Mouse (Mus musculus): ENCODE data around the gene Ctu2.

Ctu2 gene

GRCm38 (mm10) chr8:122475580-122476320 lies at the start of gene Ctu2, which contains the start of gene Rnf166:
Ctu2 (plus strand) TSS chr8:122476143.
Rnf166 (minus strand) TSS chr8:122476064.
- peak; percentile 97 for DNase-seq (ENCODE audit: low read depth)

- no peak for DNase-seq (ENCODE audit: low read depth)
Observed at GRCm38 (mm10) chr8:122426145-122426544, 49.8 kb upstream of the Ctu2 start.

- no peak for DNase-seq (ENCODE audit: low read depth)
Observed at GRCm38 (mm10) chr8:122427607-122428006, 48.3 kb upstream of the Ctu2 start.

- no peak for DNase-seq (ENCODE audit: low read depth)
Observed at GRCm38 (mm10) chr8:122428163-122428562, 47.8 kb upstream of the Ctu2 start.

GRCm38 (mm10) chr8:122430058-122430636 lies 45.8 kb upstream of the Ctu2 start:
- no peak for DNase-seq (ENCODE audit: low read depth)

GRCm38 (mm10) chr8:122430646-122431045 lies 45.3 kb upstream of the Ctu2 start:
- DNase-seq (ENCODE audit: low read depth) = no peak

GRCm38 (mm10) chr8:122431694-122432442 lies 44.1 kb upstream of the Ctu2 start:
- DNase-seq (ENCODE audit: low read depth) = peak; percentile 36

GRCm38 (mm10) chr8:122432443-122433268 lies 43.3 kb upstream of the Ctu2 start, which contains the start of gene Cyba:
Cyba (minus strand) TSS chr8:122432930.
- DNase-seq (ENCODE audit: low read depth) = peak; percentile 66

- DNase-seq (ENCODE audit: low read depth) = peak; percentile 37
Observed at GRCm38 (mm10) chr8:122433269-122433905, 42.6 kb upstream of the Ctu2 start.

- peak; percentile 40 for DNase-seq (ENCODE audit: low read depth)
Observed at GRCm38 (mm10) chr8:122435375-122435774, 40.6 kb upstream of the Ctu2 start.

- no peak for DNase-seq (ENCODE audit: low read depth)
Observed at GRCm38 (mm10) chr8:122436146-122436545, 39.8 kb upstream of the Ctu2 start.

- no peak for DNase-seq (ENCODE audit: low read depth)
Observed at GRCm38 (mm10) chr8:122436586-122437125, 39.3 kb upstream of the Ctu2 start.

- no peak for DNase-seq (ENCODE audit: low read depth)
Observed at GRCm38 (mm10) chr8:122437708-122438331, 38.1 kb upstream of the Ctu2 start.

- no peak for DNase-seq (ENCODE audit: low read depth)
Observed at GRCm38 (mm10) chr8:122439336-122439735, 36.6 kb upstream of the Ctu2 start.

- no peak for DNase-seq (ENCODE audit: low read depth)
Observed at GRCm38 (mm10) chr8:122441326-122441725, 34.6 kb upstream of the Ctu2 start.

- DNase-seq (ENCODE audit: low read depth) = no peak
Observed at GRCm38 (mm10) chr8:122442356-122442755, 33.6 kb upstream of the Ctu2 start.

GRCm38 (mm10) chr8:122442781-122443180 lies 33.2 kb upstream of the Ctu2 start:
- DNase-seq (ENCODE audit: low read depth) = no peak

GRCm38 (mm10) chr8:122443262-122444006 lies 32.5 kb upstream of the Ctu2 start, which contains the start of gene Mvd:
Mvd (minus strand) TSS chr8:122443422.
- peak; percentile 100 for DNase-seq (ENCODE audit: low read depth)

- DNase-seq (ENCODE audit: low read depth) = peak; percentile 100
Observed at GRCm38 (mm10) chr8:122444058-122444748, 31.7 kb upstream of the Ctu2 start.

All from NIH3T3 (cell line).